In the genomic region with DNA sequence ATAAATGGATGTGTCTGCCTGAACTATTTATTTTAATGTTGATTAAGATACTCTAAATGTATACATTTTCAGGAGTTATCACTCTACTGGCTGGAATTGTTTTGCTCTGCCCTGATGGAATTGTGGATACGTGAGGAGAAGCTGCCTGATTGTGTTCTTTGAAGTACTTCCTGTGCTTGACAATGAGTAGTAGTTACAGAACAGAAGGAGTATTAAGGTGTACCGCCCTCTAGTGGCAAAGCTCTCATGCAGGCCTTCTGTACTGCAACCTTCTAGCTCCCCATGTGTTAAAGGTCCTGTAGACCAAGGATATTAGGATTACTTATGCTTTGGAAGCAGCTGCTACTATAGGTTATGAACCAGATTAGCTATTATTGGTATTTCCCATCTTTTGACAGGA, we compare ENCODE assay signal across 8 mouse cellular contexts.
DNase-seq lines count a peak whose midpoint lies in the region; ATAC-seq lines count a peak whose summit lies in the region.

No protein-coding gene starts in this region.

- H3K27ac ChIP-seq in neural tube, embryonic 15.5 days (replicated peaks) = no peak overlapping the region

- H3K4me2 ChIP-seq in neural tube, embryonic 15.5 days = no peak overlapping the region

- ATAC-seq in frontal cortex, adult (ENCODE audit: low TSS enrichment) = peak; percentile 86
- no peak for ATAC-seq in neural tube, embryonic 15.5 days (ENCODE audit: low FRiP score)

- H3K9me3 ChIP-seq in neural tube, embryonic 15.5 days (replicated peaks) = no peaks in the 10 kb centered on the region

- no peak overlapping the region for H3K4me3 ChIP-seq in neural tube, embryonic 15.5 days (replicated peaks)

- H3K4me1 ChIP-seq in neural tube, embryonic 15.5 days = no peaks in the 10 kb centered on the region

- no peak for DNase-seq in frontal cortex, postnatal 10 days (ENCODE audit: low spot score in 2 of 2)
- peak; percentile 2 for DNase-seq in ovary, postnatal 14 days (ENCODE audit: low spot score)
- DNase-seq in ovary, postnatal 36 days (ENCODE audit: low spot score) = no peak
- DNase-seq in c-Kit-positive CD71-positive TER-119-negative erythroid progenitor cells, embryonic 14.5 days (ENCODE audit: low read depth) = peak; percentile 2
- DNase-seq in kidney, adult 8-10 months = peak; percentile 10 to 52
- peak; percentile 8 for DNase-seq in right cerebral cortex, postnatal 14 days

- 32% methylated on average over 2 of the region's 2 CpGs for WGBS in neural tube, embryonic 15.5 days

- H3K36me3 ChIP-seq in neural tube, embryonic 15.5 days = no peaks in the 10 kb centered on the region

- H3K9ac ChIP-seq in neural tube, embryonic 15.5 days (replicated peaks) = no peak overlapping the region

- no peaks in the 10 kb centered on the region for H3K27me3 ChIP-seq in neural tube, embryonic 15.5 days (replicated peaks)

Comparison
In these comparisons a context has a peak if more than half of its experiments do, and no peak if none do; other contexts are left out.
1. DNase-seq: peak in ovary, postnatal 14 days (single experiment), c-Kit-positive CD71-positive TER-119-negative erythroid progenitor cells, embryonic 14.5 days (single experiment), kidney, adult 8-10 months (2 of 2) and right cerebral cortex, postnatal 14 days (single experiment); none in frontal cortex, postnatal 10 days (0 of 2) and ovary, postnatal 36 days (single experiment).